Mouse (Mus musculus): ENCODE measurements around the gene Lgals3. TPM values are rescaled to one million over a fixed set of nuclear protein-coding genes. Genes with fewer than 3 reads are reported as not detected.

The Lgals3 gene
- total RNA-seq, 2 experiments from 2014 or later = 2.9 to 4.0 TPM

- H3K27ac ChIP-seq = no peak overlapping the region
- DNase-seq = no peak
- intact Hi-C loops (cut with DNase I) = no loop called here
- no peak for TF ChIP-seq CTCF (IDR thresholded peaks at IDR 0.05)
- H3K4me3 ChIP-seq = no peak overlapping the region
Observed at GRCm38 (mm10) chr14:47353240-47353639, 14.3 kb upstream of the Lgals3 start.

GRCm38 (mm10) chr14:47354111-47354577 is 13.4 kb upstream of the Lgals3 start:
- H3K27ac ChIP-seq = no peak overlapping the region
- intact Hi-C loops (cut with DNase I) = no loop called here
- DNase-seq = no peak
- H3K4me3 ChIP-seq = no peak overlapping the region
- peak; percentile 32 for TF ChIP-seq CTCF (IDR thresholded peaks at IDR 0.05)

GRCm38 (mm10) chr14:47354948-47355347 is 12.6 kb upstream of the Lgals3 start:
- Histone ChIP-seq H3K4me3 (no peak overlapping the region), H3K27ac (no peak overlapping the region)
- no peak for DNase-seq
- TF ChIP-seq CTCF (IDR thresholded peaks at IDR 0.05) = no peak
- intact Hi-C loops (cut with DNase I) = no loop called here

GRCm38 (mm10) chr14:47356622-47357021 is 10.9 kb upstream of the Lgals3 start:
- Histone ChIP-seq H3K4me3 (no peak overlapping the region), H3K27ac (no peak overlapping the region)
- intact Hi-C loops (cut with DNase I) = no loop called here
- no peak for TF ChIP-seq CTCF (IDR thresholded peaks at IDR 0.05)
- no peak for DNase-seq

DNA sequence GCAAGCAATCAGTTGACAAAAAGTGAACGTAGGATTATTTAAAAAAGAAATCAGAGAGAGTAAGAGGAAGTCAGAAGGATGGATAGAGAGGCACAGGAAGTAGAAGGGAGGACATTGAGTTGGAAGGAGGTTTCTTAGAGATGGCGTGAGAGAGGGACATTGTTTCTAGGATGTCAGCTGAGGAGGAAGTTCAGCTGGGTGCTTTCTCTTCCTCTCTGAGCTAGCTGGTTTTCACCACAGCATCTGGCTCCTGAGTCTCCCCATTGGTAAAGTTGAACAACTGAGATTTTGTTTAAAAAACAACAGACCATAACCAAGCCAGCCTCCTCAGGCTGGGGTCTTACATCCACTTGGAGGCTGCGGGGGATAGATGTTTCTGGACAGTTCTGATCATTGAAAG is 7.9 kb upstream of the Lgals3 start:
- intact Hi-C loops (cut with DNase I) = no loop called here
- Histone ChIP-seq H3K4me3 (no peak overlapping the region), H3K27ac (no peak overlapping the region)
- no peak for TF ChIP-seq CTCF (IDR thresholded peaks at IDR 0.05)
- DNase-seq = no peak

DNA sequence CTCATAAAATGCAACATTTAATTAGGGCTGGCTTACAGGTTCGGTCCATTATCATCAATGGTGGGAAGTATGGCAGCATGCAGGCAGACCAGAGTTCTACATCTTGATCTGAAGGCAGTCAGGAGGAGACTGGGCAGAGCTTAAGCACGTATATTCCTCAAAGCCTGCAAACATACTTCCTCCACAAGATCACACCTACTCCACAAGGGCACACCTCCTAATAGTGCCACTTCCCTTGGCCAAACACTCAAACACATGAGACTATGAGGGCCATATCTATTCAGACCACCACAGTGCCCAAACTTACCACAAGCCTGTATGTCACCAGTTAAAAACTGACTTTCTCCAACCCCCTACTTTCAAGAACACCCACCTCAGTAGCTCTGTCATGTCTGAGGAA is 6.1 kb upstream of the Lgals3 start:
- no peak for TF ChIP-seq CTCF (IDR thresholded peaks at IDR 0.05)
- Histone ChIP-seq H3K4me3 (no peak overlapping the region), H3K27ac (no peak overlapping the region)
- no peak for DNase-seq
- intact Hi-C loops (cut with DNase I) = no loop called here

DNA sequence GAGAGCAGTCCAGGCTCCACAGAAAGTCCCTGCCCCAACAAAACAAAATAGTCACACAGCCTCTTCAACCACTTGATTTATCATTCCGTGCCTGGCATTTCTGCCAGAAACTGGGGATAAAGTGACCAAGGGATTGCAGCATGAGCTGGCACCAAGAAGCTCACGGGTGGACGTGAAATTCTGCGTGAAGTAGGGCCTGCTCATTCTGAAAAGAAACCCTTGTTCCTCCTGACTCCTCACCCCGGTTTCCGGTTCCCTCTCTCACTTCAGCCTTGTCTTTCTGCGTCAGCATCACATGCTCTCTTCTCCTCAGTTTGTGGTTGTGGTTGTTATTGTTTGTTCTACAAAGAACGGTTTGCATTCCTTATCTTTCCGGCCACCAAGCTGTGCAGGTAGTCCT is 5.7 kb upstream of the Lgals3 start:
- intact Hi-C loops (cut with DNase I) = no loop called here
- no peak for DNase-seq
- H3K4me3 ChIP-seq = no peak overlapping the region
- TF ChIP-seq CTCF (IDR thresholded peaks at IDR 0.05) = no peak
- H3K27ac ChIP-seq = no peak overlapping the region

DNA sequence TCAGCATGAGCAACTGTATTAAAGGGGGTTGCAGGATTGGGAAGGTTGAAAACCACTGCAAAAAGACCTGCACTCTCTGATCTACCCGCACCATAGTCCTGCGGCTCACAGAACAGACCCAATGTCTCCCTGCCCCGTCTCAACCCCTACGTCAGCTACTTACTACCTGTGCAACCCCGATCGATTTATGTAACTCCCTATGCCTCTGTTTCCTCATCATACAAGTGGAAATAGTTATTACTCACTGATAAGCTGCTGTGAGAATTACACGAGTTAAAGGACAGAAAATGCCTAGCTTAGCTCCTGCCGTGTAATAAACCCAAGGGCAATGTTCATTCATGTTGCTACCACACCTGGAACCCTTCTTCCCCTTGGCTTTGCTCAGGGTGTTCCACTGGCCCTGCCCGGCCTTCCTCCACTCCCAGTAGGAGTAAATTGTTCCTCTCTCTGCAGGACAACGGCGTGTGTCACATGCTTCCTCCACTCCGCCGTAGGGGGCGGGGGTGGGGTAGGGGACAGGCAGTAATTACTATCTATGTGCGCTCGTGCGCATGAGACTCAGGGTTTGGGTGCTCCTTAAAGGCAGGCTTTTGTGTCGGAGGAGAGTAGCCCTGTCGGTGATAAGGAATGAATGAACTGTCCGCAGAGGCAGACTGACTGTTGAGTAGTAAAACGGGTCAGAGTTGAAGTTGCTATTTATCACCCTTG is 2.7 kb upstream of the Lgals3 start:
- TF ChIP-seq CTCF (IDR thresholded peaks at IDR 0.05) = no peak
- peak; percentile 28 for DNase-seq
- Histone ChIP-seq H3K4me3 (no peak overlapping the region; the same call in 1 of the 2 replicates), H3K27ac (no peak overlapping the region)
- intact Hi-C loops (cut with DNase I) = no loop called here

DNA sequence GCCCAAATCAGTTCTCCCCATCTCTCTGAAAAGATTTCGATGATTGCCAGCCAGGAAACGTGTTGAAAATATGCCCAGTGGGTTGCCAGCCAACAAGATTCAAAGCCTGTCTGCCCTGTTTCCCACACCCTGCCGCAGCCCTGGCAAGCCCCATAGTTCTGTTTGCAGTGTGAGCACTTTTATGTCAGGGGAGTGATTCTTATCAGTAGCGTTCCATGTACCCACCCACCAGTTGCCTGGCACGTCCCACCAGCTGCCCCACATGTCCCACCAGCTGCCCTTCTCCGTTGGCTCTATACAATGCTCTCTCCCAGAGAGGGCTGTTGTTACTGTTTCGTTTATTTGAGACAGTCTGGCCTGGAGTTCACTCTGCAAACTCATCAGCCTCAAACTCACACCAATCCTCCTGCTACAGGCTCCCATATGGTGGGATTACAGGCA is 650 bp upstream of the Lgals3 start:
- intact Hi-C loops (cut with DNase I) = no loop called here
- no peak for TF ChIP-seq CTCF (IDR thresholded peaks at IDR 0.05)

GRCm38 (mm10) chr14:47369741-47370140 is 2.2 kb downstream of the Lgals3 start:
- Histone ChIP-seq H3K4me3 (no peak overlapping the region), H3K27ac (no peak overlapping the region)
- no peak for DNase-seq
- intact Hi-C loops (cut with DNase I) = no loop called here
- TF ChIP-seq CTCF (IDR thresholded peaks at IDR 0.05) = no peak

More for the DNA sequence above, 650 bp upstream of the Lgals3 start:
- Histone ChIP-seq H3K27ac (no peak overlapping the region), H3K4me3 (no peak overlapping the region)
- DNase-seq = no peak

- Histone ChIP-seq H3K4me3 (no peak overlapping the region), H3K27ac (no peak overlapping the region)
- no peak for TF ChIP-seq CTCF (IDR thresholded peaks at IDR 0.05)
- intact Hi-C loops (cut with DNase I) = no loop called here
- no peak for DNase-seq
Observed at GRCm38 (mm10) chr14:47370790-47371189, 3.2 kb downstream of the Lgals3 start.

DNA sequence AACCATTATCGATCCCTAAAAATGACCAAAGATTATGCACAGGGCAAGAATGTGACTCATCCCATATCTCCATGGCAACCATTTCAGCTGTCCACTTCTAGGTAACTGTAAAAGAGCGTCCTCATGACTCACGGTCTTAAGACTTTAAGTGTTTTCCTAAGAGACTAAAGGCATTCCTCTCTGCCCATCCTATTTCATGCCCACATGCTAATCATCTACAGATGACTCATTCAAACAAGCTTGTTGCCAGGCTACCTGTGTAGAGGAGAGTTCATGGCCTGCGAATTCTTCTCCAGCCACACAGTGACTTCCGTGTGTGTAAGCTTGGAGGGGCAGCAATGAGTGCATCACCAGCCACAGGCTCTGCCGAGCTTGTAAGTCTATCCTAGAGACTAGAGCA is 4.1 kb downstream of the Lgals3 start:
- Histone ChIP-seq H3K27ac (no peak overlapping the region), H3K4me3 (no peak overlapping the region)
- no peak for DNase-seq
- TF ChIP-seq CTCF (IDR thresholded peaks at IDR 0.05) = no peak
- intact Hi-C loops (cut with DNase I) = no loop called here

GRCm38 (mm10) chr14:47373728-47374678 is 6.5 kb downstream of the Lgals3 start:
- H3K27ac ChIP-seq = peak overlapping the region; percentile 71
- peak; percentile 69 for DNase-seq
- intact Hi-C loops (cut with DNase I) = no loop called here
- peak overlapping the region; percentile 76 for H3K4me3 ChIP-seq
- no peak for TF ChIP-seq CTCF (IDR thresholded peaks at IDR 0.05)
